Comparison of ENCODE assay signal across 9 mouse cellular contexts in genomic region chr17:14165332-14165876, GRCm38 (mm10). TPM values are rescaled to one million over a fixed set of nuclear protein-coding genes. Genes with fewer than 3 reads are reported as not detected.
A peak's percentile ranks its signal among the peaks of the same experiment; 100 is the strongest.
DNase-seq lines count a peak whose midpoint lies in the region; ATAC-seq and TF ChIP-seq lines count a peak whose summit lies in the region.
"Had no signal": no experiment of that assay in that cellular context is flagged by ENCODE, and none has a peak within 500 bp of the region (broad histone marks: within the 10 kb centered on the region; RNA-seq: fewer than 3 reads in every experiment).

No protein-coding gene starts in this region.

- peaks cover 21% of the 10 kb centered on the region for H3K4me1 ChIP-seq in embryonic facial prominence, embryonic 12.5 days
- H3K4me1 ChIP-seq in hindbrain, embryonic 12.5 days: peaks cover 40% of the 10 kb centered on the region
- H3K4me1 ChIP-seq in midbrain, embryonic 15.5 days: peaks cover 31% of the 10 kb centered on the region

- 2% methylated on average over 10 of the region's 10 CpGs for WGBS in embryonic facial prominence, embryonic 12.5 days
- 1% methylated on average over 10 of the region's 10 CpGs for WGBS in hindbrain, embryonic 12.5 days
- WGBS in midbrain, embryonic 15.5 days: 4% methylated on average over 10 of the region's 10 CpGs

- peak overlapping the region; percentile 28 for H3K4me2 ChIP-seq in embryonic facial prominence, embryonic 12.5 days (replicated peaks)
- H3K4me2 ChIP-seq in hindbrain, embryonic 12.5 days (replicated peaks): peak overlapping the region; percentile 40
- H3K4me2 ChIP-seq in midbrain, embryonic 15.5 days: peak overlapping the region; percentile 32
- H3K4me2 ChIP-seq: stomach, embryonic 15.5 days had no signal

- no peaks in the 10 kb centered on the region for H3K36me3 ChIP-seq in embryonic facial prominence, embryonic 12.5 days
- H3K36me3 ChIP-seq in hindbrain, embryonic 12.5 days: no peaks in the 10 kb centered on the region
- H3K36me3 ChIP-seq in midbrain, embryonic 15.5 days (replicated peaks): no peaks in the 10 kb centered on the region
- H3K36me3 ChIP-seq: stomach, embryonic 15.5 days had no signal

- peak; percentile 61; the same call in 1 of the 2 replicates for ATAC-seq in embryonic facial prominence, embryonic 12.5 days (ENCODE audit: insufficient number of reproducible peaks, insufficient read depth, low FRiP score, low TSS enrichment)
- ATAC-seq in hindbrain, embryonic 12.5 days (ENCODE audit: low FRiP score): peak; percentile 85
- peak; percentile 91 for ATAC-seq in midbrain, embryonic 15.5 days (replicated peaks)

- H3K9me3 ChIP-seq in embryonic facial prominence, embryonic 12.5 days: no peaks in the 10 kb centered on the region
- no peaks in the 10 kb centered on the region for H3K9me3 ChIP-seq in hindbrain, embryonic 12.5 days (replicated peaks)
- no peaks in the 10 kb centered on the region for H3K9me3 ChIP-seq in midbrain, embryonic 15.5 days
- H3K9me3 ChIP-seq: stomach, embryonic 15.5 days had no signal

- peak; percentile 50 for DNase-seq in gastrocnemius, adult 2 months
- no peak for DNase-seq in gastrocnemius, postnatal 36 days
- DNase-seq in layer of hippocampus, postnatal 25 days (ENCODE audit: extremely low spot score in 1 of 2, low spot score in 1 of 2): peak; percentile 42 to 50
- no peak for DNase-seq in yolk sac, embryonic 10.5 days (ENCODE audit: low spot score)
- no peak for DNase-seq in urinary bladder, postnatal 25 days (ENCODE audit: low spot score)

- peak overlapping the region; percentile 13; the same call in 1 of the 2 replicates for H3K4me3 ChIP-seq in gastrocnemius, adult 2 months
- no peak overlapping the region for H3K4me3 ChIP-seq in embryonic facial prominence, embryonic 12.5 days
- no peak overlapping the region for H3K4me3 ChIP-seq in hindbrain, embryonic 12.5 days
- no peak overlapping the region for H3K4me3 ChIP-seq in midbrain, embryonic 15.5 days
- H3K4me3 ChIP-seq: stomach, embryonic 15.5 days had no signal

- intact Hi-C loops in gastrocnemius, adult 2 months (cut with DNase I): no loop called here
- intact Hi-C loops in gastrocnemius, postnatal 36 days (cut with DNase I): no loop called here

- H3K27ac ChIP-seq in gastrocnemius, adult 2 months: no peak overlapping the region
- H3K27ac ChIP-seq in embryonic facial prominence, embryonic 12.5 days: no peak overlapping the region
- peak overlapping the region; percentile 66; the same call in 1 of the 2 replicates for H3K27ac ChIP-seq in hindbrain, embryonic 12.5 days
- H3K27ac ChIP-seq in midbrain, embryonic 15.5 days: peak overlapping the region; percentile 69
- H3K27ac ChIP-seq: stomach, embryonic 15.5 days had no signal

- H3K27me3 ChIP-seq in embryonic facial prominence, embryonic 12.5 days: no peaks in the 10 kb centered on the region
- H3K27me3 ChIP-seq in hindbrain, embryonic 12.5 days: no peaks in the 10 kb centered on the region
- no peaks in the 10 kb centered on the region for H3K27me3 ChIP-seq in midbrain, embryonic 15.5 days (replicated peaks)
- H3K27me3 ChIP-seq: stomach, embryonic 15.5 days had no signal

- no peak overlapping the region for H3K9ac ChIP-seq in embryonic facial prominence, embryonic 12.5 days
- H3K9ac ChIP-seq in hindbrain, embryonic 12.5 days: no peak overlapping the region
- no peak overlapping the region for H3K9ac ChIP-seq in midbrain, embryonic 15.5 days
- H3K9ac ChIP-seq: stomach, embryonic 15.5 days had no signal

- TF ChIP-seq CTCF in gastrocnemius, adult 2 months (IDR thresholded peaks at IDR 0.05): no peak

RNA-seq across cellular contexts. Expression of gene Dact2, which starts 38.7 kb away (rescaled TPM):
- total RNA-seq in gastrocnemius, adult 2 months (2021): 1 to 10 TPM; 2.3 to 2.7 TPM
- 1 to 10 TPM; 2.0 to 2.7 TPM for total RNA-seq in gastrocnemius, postnatal 36 days (2021)
- 1.9 and 2.5 TPM in 2 replicates for polyA plus RNA-seq in embryonic facial prominence, embryonic 12.5 days (2016; fragmentation: Nextera tagmentation; extraction: Ambion mirVana)
- 1.0 and 1.3 TPM in 2 replicates for polyA plus RNA-seq in hindbrain, embryonic 12.5 days (2016; fragmentation: Nextera tagmentation; extraction: Ambion mirVana)
- total RNA-seq in layer of hippocampus, postnatal 25 days (2021): 10 to 100 TPM; 25.2 to 26.1 TPM
- polyA plus RNA-seq in midbrain, embryonic 15.5 days (2015; fragmentation: Nextera tagmentation; extraction: Ambion mirVana): 1.7 and 2.9 TPM in 2 replicates

Comparison
In these comparisons a context has a peak if more than half of its experiments do, and no peak if none do; other contexts are left out.
1. DNase-seq: peak in gastrocnemius, adult 2 months (single experiment) and layer of hippocampus, postnatal 25 days (2 of 2); none in gastrocnemius, postnatal 36 days (0 of 2), yolk sac, embryonic 10.5 days (single experiment) and urinary bladder, postnatal 25 days (single experiment).
2. H3K27ac ChIP-seq: peak in hindbrain, embryonic 12.5 days (single experiment) and midbrain, embryonic 15.5 days (single experiment); none in gastrocnemius, adult 2 months (single experiment) and embryonic facial prominence, embryonic 12.5 days (single experiment).
3. RNA of gene Dact2, which starts 38.7 kb away (total RNA-seq): 25.2 to 26.1 TPM in layer of hippocampus, postnatal 25 days; 2.3 to 2.7 TPM in gastrocnemius, adult 2 months and 2.0 to 2.7 TPM in gastrocnemius, postnatal 36 days; every median in the first group is over 4 times any median in the second.
4. Peak in every context shown above with its lines, with median percentiles within 50 percentile points of each other: ATAC-seq and H3K4me2 ChIP-seq.